Mouse (Mus musculus) gastrocnemius, postnatal 25 days (tissue): ENCODE results near the gene Slc9a9. TPM values are rescaled to one million over a fixed set of nuclear protein-coding genes. Genes with fewer than 3 reads are reported as not detected.

ENCODE experiments used
- DNase-seq: peaks from one replicate; pipeline ENCODE4 v3.0.0; 2022
- total RNA-seq, 2 experiments: library from RNA; stranded (reverse); gene quantifications; 1 replicate in 1 of 2; 2 replicates in 1 of 2; pipeline ENCODE4 v1.2.3; 2021

Slc9a9 gene
- total RNA-seq, 2 experiments from 2014 or later = 2.5 to 2.9 TPM

- no peak for DNase-seq
Measured at GRCm38 (mm10) chr9:94958382-94958781, 288.7 kb downstream of the Slc9a9 start.

- DNase-seq = no peak
Measured at GRCm38 (mm10) chr9:94968596-94969120, 298.9 kb downstream of the Slc9a9 start.

- DNase-seq = no peak
Measured at GRCm38 (mm10) chr9:94969131-94969530, 299.4 kb downstream of the Slc9a9 start.

- no peak for DNase-seq
Measured at GRCm38 (mm10) chr9:94972021-94972420, 302.3 kb downstream of the Slc9a9 start.

- DNase-seq = no peak
Measured at GRCm38 (mm10) chr9:94972693-94973092, 303.0 kb downstream of the Slc9a9 start.

GRCm38 (mm10) chr9:94976191-94976590, 306.5 kb downstream of the Slc9a9 start:
- DNase-seq = no peak

- no peak for DNase-seq
Measured at GRCm38 (mm10) chr9:94993575-94993974, 323.9 kb downstream of the Slc9a9 start.

GRCm38 (mm10) chr9:95020136-95020706, 350.5 kb downstream of the Slc9a9 start:
- no peak for DNase-seq

- DNase-seq = no peak
Measured at GRCm38 (mm10) chr9:95034140-95034970, 364.6 kb downstream of the Slc9a9 start.

- DNase-seq = no peak
Measured at GRCm38 (mm10) chr9:95036209-95036608, 366.5 kb downstream of the Slc9a9 start.

- DNase-seq = no peak
Measured at GRCm38 (mm10) chr9:95042420-95042819, 372.7 kb downstream of the Slc9a9 start.

GRCm38 (mm10) chr9:95052160-95052559, 382.5 kb downstream of the Slc9a9 start:
- DNase-seq = no peak

- no peak for DNase-seq
Measured at GRCm38 (mm10) chr9:95053183-95053582, 383.5 kb downstream of the Slc9a9 start.

- DNase-seq = no peak
Measured at GRCm38 (mm10) chr9:95055843-95056242, 386.1 kb downstream of the Slc9a9 start.

- DNase-seq = no peak
Measured at GRCm38 (mm10) chr9:95060702-95061101, 391.0 kb downstream of the Slc9a9 start.

GRCm38 (mm10) chr9:95067037-95067436, 397.3 kb downstream of the Slc9a9 start:
- DNase-seq = no peak

GRCm38 (mm10) chr9:95068466-95068865, 398.8 kb downstream of the Slc9a9 start:
- no peak for DNase-seq

GRCm38 (mm10) chr9:95070832-95071519, 401.3 kb downstream of the Slc9a9 start:
- DNase-seq = no peak

GRCm38 (mm10) chr9:95072450-95072955, 402.8 kb downstream of the Slc9a9 start:
- no peak for DNase-seq

- DNase-seq = no peak
Measured at GRCm38 (mm10) chr9:95073691-95074090, 404.0 kb downstream of the Slc9a9 start.

GRCm38 (mm10) chr9:95075856-95076255, 406.1 kb downstream of the Slc9a9 start:
- no peak for DNase-seq

GRCm38 (mm10) chr9:95077938-95078337, 408.2 kb downstream of the Slc9a9 start:
- DNase-seq = no peak

GRCm38 (mm10) chr9:95078626-95079025, 408.9 kb downstream of the Slc9a9 start:
- no peak for DNase-seq
